Mouse (Mus musculus) right cerebral cortex, adult 2 months (tissue): ENCODE data around the gene Cyp39a1.

Experiments used
- DNase-seq, 2 experiments: peaks; one replicate each; pipeline ENCODE4 v3.0.0; 2021 to 2022; ENCODE audit warnings: low spot score in 2 of 2

Cyp39a1 gene

DNA sequence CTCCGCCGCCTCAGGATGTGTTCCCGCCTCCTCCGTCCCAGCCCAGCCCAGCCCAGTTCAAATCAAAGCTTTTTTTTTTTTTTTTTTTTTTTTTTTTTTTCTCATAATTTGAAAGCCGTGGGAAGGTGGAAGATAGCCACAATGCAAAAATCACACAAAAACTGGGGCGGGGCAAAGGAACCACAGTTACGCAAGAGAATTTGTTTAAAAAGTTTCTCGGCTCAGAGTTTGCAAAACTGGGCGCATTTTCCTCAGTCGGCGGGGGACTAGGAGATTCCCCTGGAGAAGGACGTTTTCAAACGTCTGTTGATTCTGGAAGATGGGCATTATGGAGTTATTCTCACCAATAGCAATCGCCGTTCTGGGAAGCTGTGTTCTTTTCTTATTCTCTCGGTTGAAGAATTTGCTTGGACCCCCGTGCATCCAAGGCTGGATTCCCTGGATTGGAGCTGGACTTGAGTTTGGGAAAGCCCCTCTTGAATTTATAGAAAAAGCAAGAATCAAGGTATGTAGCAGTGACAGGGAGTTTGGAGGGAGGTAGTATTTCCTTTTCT is at the start of gene Cyp39a1:
Cyp39a1 (plus strand) TSS at position 136 of the 554 bp plus-strand sequence.
- no peak for DNase-seq

- DNase-seq = no peak
Observed at GRCm38 (mm10) chr17:43619156-43619555, 48.1 kb upstream of the Cyp39a1 start.

- no peak for DNase-seq
Observed at GRCm38 (mm10) chr17:43622076-43622475, 45.1 kb upstream of the Cyp39a1 start.

- DNase-seq = no peak
Observed at GRCm38 (mm10) chr17:43628246-43628645, 39.0 kb upstream of the Cyp39a1 start.

DNA sequence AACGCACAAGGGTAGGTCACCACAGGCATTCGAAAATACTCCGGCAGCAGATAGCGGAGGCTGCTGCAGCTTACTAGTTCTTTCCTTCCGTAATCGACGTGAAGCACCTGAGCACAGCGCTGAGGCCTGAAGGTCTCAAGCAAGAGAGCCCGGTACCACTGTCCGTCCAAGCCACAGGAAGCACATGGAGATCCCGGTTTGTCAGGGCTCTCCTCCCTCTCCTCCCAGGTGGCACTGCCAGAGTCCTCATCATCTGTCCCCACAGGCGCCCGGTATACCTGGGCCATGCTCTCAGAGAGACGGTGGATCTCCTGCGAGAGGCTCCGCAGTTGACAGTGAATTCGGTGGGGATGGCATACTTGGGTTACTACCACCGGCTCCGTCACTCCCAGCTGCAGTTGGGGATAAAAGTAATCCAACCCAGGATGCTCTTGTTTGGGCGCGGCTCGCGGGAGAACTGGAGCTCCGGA is 38.2 kb upstream of the Cyp39a1 start:
- no peak for DNase-seq

GRCm38 (mm10) chr17:43629496-43630426 is 37.5 kb upstream of the Cyp39a1 start, which contains the start of gene Tdrd6:
Gene Tdrd6, minus strand, starts transcription at chr17:43630299.
- DNase-seq = peak; percentile 5 to 16

DNA sequence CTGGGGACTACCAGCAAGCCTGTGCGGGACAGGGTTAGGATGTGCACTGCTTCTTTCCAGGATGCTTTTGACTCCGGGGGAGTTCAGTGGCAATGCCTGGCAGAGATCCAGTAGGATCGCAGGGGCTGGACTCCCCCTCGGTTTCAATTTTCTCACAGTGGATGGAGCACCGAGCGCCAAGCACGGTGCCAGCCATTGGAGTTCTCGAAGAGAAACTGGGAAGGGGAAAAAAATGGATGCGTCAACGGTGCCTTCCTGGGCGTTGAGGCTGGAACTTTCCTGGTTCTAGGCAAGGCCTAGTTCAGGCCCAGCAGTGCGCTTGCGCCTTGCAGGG is 36.8 kb upstream of the Cyp39a1 start:
- DNase-seq = no peak

DNA sequence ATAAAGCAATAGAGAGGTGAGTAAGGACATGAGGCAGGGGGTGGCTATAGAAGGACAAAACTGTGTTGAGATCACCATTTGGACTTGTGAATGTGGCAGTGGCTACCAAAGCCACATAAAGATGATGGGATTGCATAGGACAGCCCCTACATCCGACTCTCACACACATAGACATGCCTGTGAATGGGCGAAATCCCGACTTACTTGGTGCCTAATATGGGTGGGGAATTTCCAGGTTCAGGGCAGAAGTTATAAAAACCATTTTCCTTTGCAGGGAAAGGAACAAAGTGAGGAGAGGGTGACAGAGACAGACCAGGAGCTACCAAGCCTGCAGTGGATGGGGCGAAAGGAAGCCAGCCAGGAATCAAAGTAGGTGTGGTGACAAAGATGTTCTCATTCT is 30.1 kb upstream of the Cyp39a1 start:
- no peak for DNase-seq

- DNase-seq = no peak
Observed at GRCm38 (mm10) chr17:43640825-43641224, 26.4 kb upstream of the Cyp39a1 start.

DNA sequence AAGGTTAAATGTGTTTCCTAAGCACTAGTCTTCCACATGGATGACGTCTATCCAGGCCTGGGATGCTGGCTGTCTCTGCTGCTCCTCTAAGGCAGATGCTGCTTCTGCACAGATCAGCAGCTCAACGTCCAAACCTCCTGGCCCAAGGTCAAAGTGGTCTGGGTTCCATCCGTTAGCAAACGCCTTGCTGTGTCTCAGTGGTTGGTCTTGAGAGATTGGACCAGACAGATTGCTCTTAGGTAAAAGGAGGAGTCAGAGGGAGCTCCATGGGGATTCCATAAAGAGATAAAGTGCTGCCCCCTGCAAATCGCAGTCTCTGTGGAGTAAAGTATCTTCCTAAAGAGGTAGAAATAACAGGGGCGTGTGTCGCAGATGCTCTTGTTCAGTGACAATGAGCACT is 24.0 kb upstream of the Cyp39a1 start:
- DNase-seq = no peak

DNA sequence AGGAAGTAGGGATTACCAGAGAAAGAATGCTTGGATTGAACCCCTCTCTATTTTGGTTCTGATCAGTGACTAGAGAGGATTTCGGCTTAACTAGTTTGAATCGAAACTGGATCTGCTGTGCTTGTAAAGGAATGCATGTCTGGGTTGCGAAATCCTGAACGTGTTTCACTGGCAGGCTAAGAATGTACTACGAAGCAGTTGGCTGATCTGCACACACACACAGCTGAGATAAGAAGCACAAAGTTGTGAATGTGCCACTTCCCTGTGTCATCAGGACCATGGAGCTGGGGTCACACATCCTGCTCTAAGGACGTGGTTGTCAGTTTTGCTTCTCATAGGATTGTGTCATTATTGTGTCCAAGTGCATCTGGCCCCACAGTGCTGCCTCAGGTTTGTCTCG is 22.9 kb upstream of the Cyp39a1 start:
- DNase-seq = no peak

- no peak for DNase-seq
Observed at GRCm38 (mm10) chr17:43645136-43645535, 22.1 kb upstream of the Cyp39a1 start.

DNA sequence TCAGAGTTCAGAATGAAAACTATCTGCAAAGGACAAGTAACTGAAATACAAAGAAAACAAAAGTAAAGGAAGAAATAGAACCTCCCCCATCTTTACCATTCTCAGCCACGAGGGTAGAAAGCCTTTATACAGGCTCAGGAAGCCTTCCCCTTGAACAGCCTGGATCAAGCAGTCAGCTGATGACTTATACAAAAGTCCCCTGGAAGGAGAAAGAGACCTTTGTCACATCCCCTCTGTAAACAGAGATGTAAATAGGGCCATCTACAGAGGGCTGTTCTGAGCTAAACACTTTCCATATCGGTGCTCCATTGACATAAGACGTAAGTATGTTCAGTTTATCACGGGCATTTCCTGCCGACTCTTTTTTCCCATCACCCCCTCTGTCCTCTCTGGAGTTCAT is 20.3 kb upstream of the Cyp39a1 start:
- DNase-seq = no peak

DNA sequence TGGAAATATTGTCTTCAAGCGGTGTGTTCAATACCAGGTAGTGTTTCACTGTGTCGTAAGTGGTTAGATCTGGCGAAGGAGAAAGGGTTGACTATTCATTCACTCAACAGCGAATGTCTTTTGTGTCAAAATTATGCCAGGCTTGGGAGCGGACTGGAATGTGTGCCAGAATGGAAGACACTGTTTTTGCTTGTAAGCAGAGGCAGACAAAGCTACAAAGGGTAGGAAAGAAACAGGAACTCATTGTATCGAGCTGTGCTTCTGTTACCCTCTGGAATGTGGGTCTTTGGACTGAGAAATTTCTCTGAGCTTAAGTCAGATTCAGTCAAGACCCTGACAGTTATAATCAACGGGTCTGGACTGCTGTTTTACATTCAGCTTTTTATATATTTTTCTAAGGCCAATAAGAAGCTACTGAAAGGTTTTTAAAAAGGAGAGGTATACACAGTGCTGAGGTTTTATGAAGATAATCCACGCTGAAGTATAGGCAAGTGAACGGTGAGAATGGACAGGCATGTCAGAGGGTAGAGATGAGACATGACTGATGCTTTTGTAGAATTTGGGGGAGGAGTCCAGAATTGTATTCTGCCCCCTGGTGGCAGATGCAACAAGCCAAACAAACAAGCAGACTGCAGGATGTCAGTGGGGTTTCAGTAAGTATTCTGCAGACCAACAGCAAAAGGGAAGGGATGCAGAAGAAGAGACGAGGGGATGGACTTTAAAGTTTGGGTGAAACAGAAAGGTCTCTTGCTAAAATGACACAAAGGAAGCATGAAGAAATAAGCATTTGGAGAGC is 17.4 kb upstream of the Cyp39a1 start:
- DNase-seq = peak in 1 of 2 experiments; percentile 14

DNA sequence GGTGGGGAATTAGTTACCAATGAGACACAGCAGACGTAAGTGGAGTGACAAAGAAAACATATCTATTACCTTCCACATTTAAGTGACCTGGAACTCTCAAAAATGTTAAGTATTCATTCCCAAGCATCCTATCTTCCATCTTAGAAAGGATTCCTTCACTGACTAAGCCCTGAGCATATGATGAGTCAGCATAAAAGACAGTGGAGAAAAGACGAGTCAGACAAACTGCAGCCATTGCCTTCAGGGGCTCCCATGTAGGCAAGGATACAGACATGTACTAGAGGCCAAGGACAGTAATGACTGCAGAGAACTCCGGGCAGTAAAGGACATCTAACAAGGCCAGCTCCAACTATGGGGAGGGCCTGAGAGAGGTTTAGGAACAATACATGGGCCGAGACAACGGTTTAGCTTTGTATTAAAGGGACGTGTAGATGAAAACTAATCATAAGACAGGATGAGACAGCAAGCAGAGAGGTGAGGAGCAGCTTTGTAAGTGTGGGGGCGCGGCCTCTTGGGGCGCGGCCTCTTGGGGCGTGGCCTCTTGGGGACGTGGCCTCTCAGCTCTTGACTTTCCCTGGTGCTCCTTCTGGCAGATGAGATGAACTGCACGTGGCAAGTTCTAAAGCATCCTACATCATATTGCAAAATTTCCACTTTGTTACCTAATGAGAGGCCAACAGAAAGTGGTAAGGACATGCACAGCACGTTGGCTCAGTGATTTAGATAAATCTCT is 15.7 kb upstream of the Cyp39a1 start:
- no peak for DNase-seq

GRCm38 (mm10) chr17:43666576-43667289 is 492 bp upstream of the Cyp39a1 start, which contains the start of gene Slc25a27:
Gene Slc25a27, minus strand, starts transcription at chr17:43667214.
- peak; percentile 89 to 92 for DNase-seq

DNA sequence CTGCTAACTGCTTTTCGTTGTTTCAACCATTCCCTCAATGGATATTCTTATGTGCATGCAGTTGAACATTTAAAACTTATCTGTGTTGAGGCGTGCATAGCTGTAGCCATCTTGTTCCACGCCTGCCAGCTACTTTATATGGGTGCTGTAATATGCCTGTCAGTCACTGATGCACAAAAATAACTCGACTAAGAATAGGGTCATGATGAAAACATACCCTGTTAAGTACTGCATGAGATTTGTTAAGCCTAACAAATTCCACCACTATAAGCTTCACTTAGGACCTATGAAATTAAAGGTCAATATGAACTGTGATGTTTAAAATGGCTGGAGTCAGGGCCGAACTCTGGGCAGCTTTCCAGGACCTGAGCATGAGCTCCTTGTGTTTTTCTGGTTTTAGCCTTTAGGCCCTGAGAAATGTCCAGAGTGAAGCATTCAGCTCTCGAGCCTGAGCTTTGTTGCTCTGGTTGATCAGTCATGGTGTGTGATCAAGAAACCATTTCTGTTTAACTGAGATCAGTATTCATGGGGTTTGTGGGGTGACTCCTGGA is 2.0 kb downstream of the Cyp39a1 start:
- no peak for DNase-seq

GRCm38 (mm10) chr17:43671907-43672306 is 4.7 kb downstream of the Cyp39a1 start:
- no peak for DNase-seq

DNA sequence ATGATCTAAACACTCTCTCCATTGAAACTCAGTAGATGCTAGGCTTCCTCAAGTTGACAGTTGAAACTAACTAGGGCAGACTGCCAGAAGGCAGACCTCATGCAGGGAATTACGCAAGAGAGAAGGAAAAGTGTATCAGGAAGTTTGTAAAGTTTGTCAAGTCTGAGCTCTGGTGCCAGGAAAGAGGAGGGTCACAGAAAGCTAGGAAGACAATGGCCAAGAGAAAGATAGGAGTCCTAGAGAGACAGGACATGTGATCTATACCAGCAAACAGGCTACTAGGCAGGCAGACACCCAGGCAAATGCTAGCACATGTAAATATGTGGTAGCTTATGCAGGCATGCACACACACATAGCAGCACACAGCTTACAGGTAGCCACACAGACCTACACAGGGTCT is 8.0 kb downstream of the Cyp39a1 start:
- DNase-seq = no peak

- DNase-seq = no peak
Observed at GRCm38 (mm10) chr17:43676241-43676640, 9.0 kb downstream of the Cyp39a1 start.

- DNase-seq = no peak
Observed at GRCm38 (mm10) chr17:43677317-43677716, 10.1 kb downstream of the Cyp39a1 start.
